Mouse (Mus musculus): ENCODE results near the gene Kdm5b. TPM values are rescaled to one million over a fixed set of nuclear protein-coding genes. Genes with fewer than 3 reads are reported as not detected.

The Kdm5b gene
- polyA plus RNA-seq, 2 experiments: 38.1 to 83.5 TPM

DNA sequence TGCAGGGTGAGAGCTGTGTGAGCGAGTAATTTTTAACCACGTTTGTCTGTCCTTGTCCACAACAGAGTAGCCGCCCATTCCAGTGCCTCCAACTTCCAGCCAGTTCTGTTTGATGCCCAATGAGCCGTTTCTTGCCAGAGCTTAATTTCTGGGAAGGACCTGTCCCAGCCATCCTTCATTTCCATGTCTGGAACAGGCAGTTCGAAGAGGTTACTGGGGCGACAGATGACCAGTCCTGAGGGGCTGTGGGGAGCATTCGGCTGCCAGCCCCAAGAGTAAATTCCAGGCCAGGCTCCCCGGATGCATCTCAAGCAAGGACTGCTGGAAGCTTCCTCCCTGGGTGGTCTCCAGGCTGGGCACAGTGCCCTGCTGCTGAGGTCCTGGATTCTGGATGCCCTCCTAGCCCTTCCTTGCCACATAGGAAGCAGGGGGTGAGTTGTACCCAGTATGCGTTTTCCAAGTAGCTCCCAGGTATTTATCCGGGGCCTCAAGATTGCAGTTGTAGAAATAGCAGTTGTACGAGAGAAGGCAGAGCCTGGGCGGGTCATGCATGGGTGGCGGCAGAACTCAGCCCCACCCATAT lies 91.4 kb downstream of the Kdm5b start:
- ATAC-seq (ENCODE audit: low FRiP score, low read depth): peak; percentile 64
- WGBS: 46% methylated on average over 13 of the region's 13 CpGs
- Histone ChIP-seq H3K4me1 (ENCODE audit: control insufficient read depth, insufficient read depth, low read length) (peaks cover 24% of the 10 kb centered on the region), H3K9me3 (ENCODE audit: control insufficient read depth, low read length) (no peaks in the 10 kb centered on the region), H3K4me2 (replicated peaks; ENCODE audit: low read depth, low read length, severe bottlenecking) (no peak overlapping the region; the same call in 1 of the 2 replicates), H3K36me3 (ENCODE audit: control insufficient read depth, insufficient read depth, low read length) (no peaks in the 10 kb centered on the region), H3K27ac (replicated peaks; ENCODE audit: low read depth, low read length) (peak overlapping the region; percentile 61), H3K9ac (ENCODE audit: low read depth, low read length, severe bottlenecking) (no peak overlapping the region), H3K4me3 (replicated peaks; ENCODE audit: low read length) (no peak overlapping the region), H3K27me3 (ENCODE audit: control insufficient read depth, insufficient read depth, low read length) (peaks cover 24% of the 10 kb centered on the region)
- DNase-seq (ENCODE audit: low spot score): no peak
- TF ChIP-seq POLR2A (IDR thresholded peaks at IDR 0.05; ENCODE audit: borderline replicate concordance, extremely low read depth, insufficient read depth, insufficient read length): no peak

DNA sequence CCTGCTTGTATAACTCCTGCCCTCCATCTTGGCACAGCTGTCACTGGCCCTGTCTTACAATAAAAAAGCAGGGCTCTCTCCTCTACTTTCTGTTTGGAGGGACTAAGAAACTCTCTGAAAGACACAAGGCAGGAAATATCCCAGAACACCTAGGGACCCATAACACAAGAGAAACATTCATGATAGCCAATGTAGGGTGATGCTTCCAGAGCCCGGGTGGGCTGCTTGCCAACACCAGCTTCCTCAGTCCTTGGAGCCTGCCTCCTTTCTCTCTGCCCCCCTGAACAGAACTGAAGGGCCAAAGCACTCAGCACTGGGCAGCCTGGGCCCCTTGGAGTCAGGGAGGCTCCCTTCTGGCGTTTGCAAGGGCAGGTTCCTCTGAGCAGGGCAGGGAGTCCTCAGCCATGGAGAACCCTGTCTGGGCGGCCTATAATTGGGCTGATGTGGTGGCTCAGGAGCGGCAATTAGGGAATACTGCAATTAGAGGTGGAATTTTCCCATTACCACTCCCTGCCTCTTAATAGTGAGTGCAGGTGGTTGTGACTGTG lies 92.0 kb downstream of the Kdm5b start:
- no peak overlapping the region for H3K4me3 ChIP-seq (replicated peaks; ENCODE audit: low read length)
- WGBS: 22% methylated on average over 4 of the region's 4 CpGs
- H3K36me3 ChIP-seq (ENCODE audit: control insufficient read depth, insufficient read depth, low read length): no peaks in the 10 kb centered on the region
- ATAC-seq (ENCODE audit: low FRiP score, low read depth) (peak; percentile 45), DNase-seq (ENCODE audit: low spot score) (peak; percentile 38)
- H3K9ac ChIP-seq (ENCODE audit: low read depth, low read length, severe bottlenecking): 0 out of 2 replicates have a peak overlapping the region, but pooled peaks have one; percentile 38
- TF ChIP-seq POLR2A (IDR thresholded peaks at IDR 0.05; ENCODE audit: borderline replicate concordance, extremely low read depth, insufficient read depth, insufficient read length): no peak
- H3K4me2 ChIP-seq (replicated peaks; ENCODE audit: low read depth, low read length, severe bottlenecking): no peak overlapping the region; the same call in 1 of the 2 replicates
- peaks cover 18% of the 10 kb centered on the region for H3K27me3 ChIP-seq (ENCODE audit: control insufficient read depth, insufficient read depth, low read length)
- H3K4me1 ChIP-seq (ENCODE audit: control insufficient read depth, insufficient read depth, low read length): peaks cover 24% of the 10 kb centered on the region
- H3K9me3 ChIP-seq (ENCODE audit: control insufficient read depth, low read length): no peaks in the 10 kb centered on the region
- H3K27ac ChIP-seq (replicated peaks; ENCODE audit: low read depth, low read length): peak overlapping the region; percentile 61

GRCm38 (mm10) chr1:134653603-134654257 lies 93.8 kb downstream of the Kdm5b start:
- Histone ChIP-seq H3K27ac (replicated peaks; ENCODE audit: low read depth, low read length) (no peak overlapping the region), H3K36me3 (ENCODE audit: control insufficient read depth, insufficient read depth, low read length) (no peaks in the 10 kb centered on the region), H3K4me3 (replicated peaks; ENCODE audit: low read length) (no peak overlapping the region), H3K9ac (ENCODE audit: low read depth, low read length, severe bottlenecking) (no peak overlapping the region), H3K27me3 (ENCODE audit: control insufficient read depth, insufficient read depth, low read length) (peaks cover under 1% of the 10 kb centered on the region; the same call in 1 of the 2 replicates), H3K4me2 (replicated peaks; ENCODE audit: low read depth, low read length, severe bottlenecking) (no peak overlapping the region), H3K9me3 (ENCODE audit: control insufficient read depth, low read length) (no peaks in the 10 kb centered on the region), H3K4me1 (ENCODE audit: control insufficient read depth, insufficient read depth, low read length) (peaks cover 24% of the 10 kb centered on the region)
- no peak for TF ChIP-seq POLR2A (IDR thresholded peaks at IDR 0.05; ENCODE audit: borderline replicate concordance, extremely low read depth, insufficient read depth, insufficient read length)
- 14% methylated on average over 10 of the region's 10 CpGs for WGBS
- DNase-seq (ENCODE audit: low spot score) (no peak), ATAC-seq (ENCODE audit: low FRiP score, low read depth) (no peak)

DNA sequence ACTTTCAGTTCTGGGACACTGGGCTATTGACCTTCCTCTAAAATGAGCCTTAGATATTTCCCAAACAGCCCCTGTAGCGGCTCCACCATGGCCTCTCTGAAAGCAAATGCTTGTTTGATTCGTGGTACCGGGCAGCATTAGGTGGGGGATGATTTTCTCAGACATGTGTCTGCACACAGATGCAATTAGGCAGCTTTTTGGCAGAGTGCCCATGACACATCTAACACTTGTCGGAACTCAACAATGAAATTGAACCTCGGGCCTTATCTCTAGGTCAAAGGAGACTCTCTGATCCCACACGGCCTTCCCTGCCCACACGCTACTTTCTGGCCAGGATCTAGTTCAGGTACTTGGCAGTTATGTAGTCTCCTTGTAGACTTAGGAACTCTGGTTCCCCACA lies 98.9 kb downstream of the Kdm5b start:
- no peak for DNase-seq (ENCODE audit: low spot score)
- Histone ChIP-seq H3K27ac (replicated peaks; ENCODE audit: low read depth, low read length) (no peak overlapping the region), H3K27me3 (ENCODE audit: control insufficient read depth, insufficient read depth, low read length) (no peaks in the 10 kb centered on the region), H3K4me2 (replicated peaks; ENCODE audit: low read depth, low read length, severe bottlenecking) (no peak overlapping the region), H3K9ac (ENCODE audit: low read depth, low read length, severe bottlenecking) (no peak overlapping the region), H3K9me3 (ENCODE audit: control insufficient read depth, low read length) (no peaks in the 10 kb centered on the region), H3K36me3 (ENCODE audit: control insufficient read depth, insufficient read depth, low read length) (no peaks in the 10 kb centered on the region), H3K4me3 (replicated peaks; ENCODE audit: low read length) (no peak overlapping the region), H3K4me1 (ENCODE audit: control insufficient read depth, insufficient read depth, low read length) (0 out of 2 replicates have a peak, but pooled peaks cover under 1% of the 10 kb centered on the region)
- ATAC-seq (ENCODE audit: low FRiP score, low read depth): no peak
- TF ChIP-seq POLR2A (IDR thresholded peaks at IDR 0.05; ENCODE audit: borderline replicate concordance, extremely low read depth, insufficient read depth, insufficient read length): no peak
- 64% methylated on average over 7 of the region's 7 CpGs for WGBS

GRCm38 (mm10) chr1:134660163-134660562 lies 100.2 kb downstream of the Kdm5b start:
- no peak for ATAC-seq (ENCODE audit: low FRiP score, low read depth)
- no peak for DNase-seq (ENCODE audit: low spot score)
- Histone ChIP-seq H3K9ac (ENCODE audit: low read depth, low read length, severe bottlenecking) (no peak overlapping the region), H3K27ac (replicated peaks; ENCODE audit: low read depth, low read length) (no peak overlapping the region), H3K36me3 (ENCODE audit: control insufficient read depth, insufficient read depth, low read length) (no peaks in the 10 kb centered on the region), H3K9me3 (ENCODE audit: control insufficient read depth, low read length) (no peaks in the 10 kb centered on the region), H3K4me1 (ENCODE audit: control insufficient read depth, insufficient read depth, low read length) (no peaks in the 10 kb centered on the region), H3K27me3 (ENCODE audit: control insufficient read depth, insufficient read depth, low read length) (no peaks in the 10 kb centered on the region), H3K4me3 (replicated peaks; ENCODE audit: low read length) (no peak overlapping the region), H3K4me2 (replicated peaks; ENCODE audit: low read depth, low read length, severe bottlenecking) (no peak overlapping the region)
- no peak for TF ChIP-seq POLR2A (IDR thresholded peaks at IDR 0.05; ENCODE audit: borderline replicate concordance, extremely low read depth, insufficient read depth, insufficient read length)
- WGBS: 46% methylated on average over 7 of the region's 7 CpGs
